Mouse (Mus musculus): Measurements from ENCODE around the gene Ngfr. TPM values are rescaled to one million over a fixed set of nuclear protein-coding genes. Genes with fewer than 3 reads are reported as not detected.

Gene Ngfr
- polyA plus RNA-seq, 1 experiment = 2.0 TPM

GRCm38 (mm10) chr11:95557719-95558118 lies 29.8 kb downstream of the Ngfr start:
- Histone ChIP-seq H3K27me3 (ENCODE audit: control insufficient read depth, insufficient read depth, low read length, poor library complexity, severe bottlenecking) (no peaks in the 10 kb centered on the region), H3K27ac (ENCODE audit: insufficient read depth, low read length) (no peak overlapping the region), H3K9ac (ENCODE audit: low read depth, poor library complexity, severe bottlenecking) (no peak overlapping the region), H3K36me3 (ENCODE audit: control insufficient read depth, insufficient read depth, low read length, poor library complexity, severe bottlenecking) (no peaks in the 10 kb centered on the region), H3K9me3 (replicated peaks; ENCODE audit: control insufficient read depth, insufficient read depth, low read length, poor library complexity, severe bottlenecking) (no peaks in the 10 kb centered on the region), H3K4me1 (ENCODE audit: control insufficient read depth, insufficient read depth, low read length) (no peaks in the 10 kb centered on the region), H3K4me3 (ENCODE audit: low read depth, low read length) (no peak overlapping the region)
- TF ChIP-seq CTCF (IDR thresholded peaks at IDR 0.05; ENCODE audit: low read depth, low read length) = no peak
- TF ChIP-seq POLR2A (IDR thresholded peaks at IDR 0.05; ENCODE audit: insufficient read depth, low read length) = no peak
- no peak for TF ChIP-seq EP300 (IDR thresholded peaks at IDR 0.05; ENCODE audit: insufficient read depth, low read depth, low read length)

- H3K9me3 ChIP-seq (replicated peaks; ENCODE audit: control insufficient read depth, insufficient read depth, low read length, poor library complexity, severe bottlenecking) = no peaks in the 10 kb centered on the region
- H3K36me3 ChIP-seq (ENCODE audit: control insufficient read depth, insufficient read depth, low read length, poor library complexity, severe bottlenecking) = no peaks in the 10 kb centered on the region
- H3K27me3 ChIP-seq (ENCODE audit: control insufficient read depth, insufficient read depth, low read length, poor library complexity, severe bottlenecking) = no peaks in the 10 kb centered on the region
- TF ChIP-seq POLR2A (IDR thresholded peaks at IDR 0.05; ENCODE audit: insufficient read depth, low read length) = no peak
- no peak for TF ChIP-seq EP300 (IDR thresholded peaks at IDR 0.05; ENCODE audit: insufficient read depth, low read depth, low read length)
- TF ChIP-seq CTCF (IDR thresholded peaks at IDR 0.05; ENCODE audit: low read depth, low read length) = no peak
- H3K27ac ChIP-seq (ENCODE audit: insufficient read depth, low read length) = no peak overlapping the region
- no peak overlapping the region for H3K9ac ChIP-seq (ENCODE audit: low read depth, poor library complexity, severe bottlenecking)
- no peak overlapping the region for H3K4me3 ChIP-seq (ENCODE audit: low read depth, low read length)
- no peaks in the 10 kb centered on the region for H3K4me1 ChIP-seq (ENCODE audit: control insufficient read depth, insufficient read depth, low read length)
Measured at GRCm38 (mm10) chr11:95557032-95557431, 30.5 kb downstream of the Ngfr start.

GRCm38 (mm10) chr11:95555279-95555678 lies 32.3 kb downstream of the Ngfr start:
- Histone ChIP-seq H3K4me1 (ENCODE audit: control insufficient read depth, insufficient read depth, low read length) (no peaks in the 10 kb centered on the region), H3K27ac (ENCODE audit: insufficient read depth, low read length) (no peak overlapping the region), H3K4me3 (ENCODE audit: low read depth, low read length) (no peak overlapping the region), H3K27me3 (ENCODE audit: control insufficient read depth, insufficient read depth, low read length, poor library complexity, severe bottlenecking) (no peaks in the 10 kb centered on the region), H3K36me3 (ENCODE audit: control insufficient read depth, insufficient read depth, low read length, poor library complexity, severe bottlenecking) (no peaks in the 10 kb centered on the region), H3K9me3 (replicated peaks; ENCODE audit: control insufficient read depth, insufficient read depth, low read length, poor library complexity, severe bottlenecking) (no peaks in the 10 kb centered on the region), H3K9ac (ENCODE audit: low read depth, poor library complexity, severe bottlenecking) (0 out of 2 replicates have a peak overlapping the region, but pooled peaks have one; percentile 28)
- TF ChIP-seq EP300 (IDR thresholded peaks at IDR 0.05; ENCODE audit: insufficient read depth, low read depth, low read length) (no peak), POLR2A (IDR thresholded peaks at IDR 0.05; ENCODE audit: insufficient read depth, low read length) (no peak), CTCF (IDR thresholded peaks at IDR 0.05; ENCODE audit: low read depth, low read length) (no peak)

GRCm38 (mm10) chr11:95550301-95551021 lies 37.1 kb downstream of the Ngfr start:
- TF ChIP-seq EP300 (IDR thresholded peaks at IDR 0.05; ENCODE audit: insufficient read depth, low read depth, low read length) (no peak), POLR2A (IDR thresholded peaks at IDR 0.05; ENCODE audit: insufficient read depth, low read length) (no peak), CTCF (IDR thresholded peaks at IDR 0.05; ENCODE audit: low read depth, low read length) (no peak)
- Histone ChIP-seq H3K27me3 (ENCODE audit: control insufficient read depth, insufficient read depth, low read length, poor library complexity, severe bottlenecking) (no peaks in the 10 kb centered on the region), H3K27ac (ENCODE audit: insufficient read depth, low read length) (no peak overlapping the region), H3K36me3 (ENCODE audit: control insufficient read depth, insufficient read depth, low read length, poor library complexity, severe bottlenecking) (no peaks in the 10 kb centered on the region), H3K4me1 (ENCODE audit: control insufficient read depth, insufficient read depth, low read length) (peaks cover 6% of the 10 kb centered on the region), H3K9ac (ENCODE audit: low read depth, poor library complexity, severe bottlenecking) (no peak overlapping the region), H3K9me3 (replicated peaks; ENCODE audit: control insufficient read depth, insufficient read depth, low read length, poor library complexity, severe bottlenecking) (no peaks in the 10 kb centered on the region), H3K4me3 (ENCODE audit: low read depth, low read length) (no peak overlapping the region)

- Histone ChIP-seq H3K4me1 (ENCODE audit: control insufficient read depth, insufficient read depth, low read length) (peaks cover 19% of the 10 kb centered on the region), H3K9me3 (replicated peaks; ENCODE audit: control insufficient read depth, insufficient read depth, low read length, poor library complexity, severe bottlenecking) (no peaks in the 10 kb centered on the region), H3K27ac (ENCODE audit: insufficient read depth, low read length) (peak overlapping the region; percentile 86), H3K9ac (ENCODE audit: low read depth, poor library complexity, severe bottlenecking) (peak overlapping the region; percentile 6; the same call in 1 of the 2 replicates), H3K36me3 (ENCODE audit: control insufficient read depth, insufficient read depth, low read length, poor library complexity, severe bottlenecking) (no peaks in the 10 kb centered on the region), H3K27me3 (ENCODE audit: control insufficient read depth, insufficient read depth, low read length, poor library complexity, severe bottlenecking) (no peaks in the 10 kb centered on the region), H3K4me3 (ENCODE audit: low read depth, low read length) (no peak overlapping the region)
- TF ChIP-seq POLR2A (IDR thresholded peaks at IDR 0.05; ENCODE audit: insufficient read depth, low read length) = no peak
- TF ChIP-seq CTCF (IDR thresholded peaks at IDR 0.05; ENCODE audit: low read depth, low read length) = no peak
- peak; percentile 69; the same call in 1 of the 2 replicates for TF ChIP-seq EP300 (IDR thresholded peaks at IDR 0.05; ENCODE audit: insufficient read depth, low read depth, low read length)
Measured at GRCm38 (mm10) chr11:95546021-95546782, 41.3 kb downstream of the Ngfr start.

All from ES-Bruce4 (cell line).